Mouse (Mus musculus) forebrain, embryonic 15.5 days (tissue): ENCODE measurements at regions not wholly inside any gene's neighbourhood (a gene's known extent, or its start where the extent isn't known, plus 50 kb on each side); places are given as distances from the start of the nearest gene placed in this dataset.

Source experiments
- ATAC-seq: fragments of 200-750 bp; cut with Nextera tagmentation; replicated peaks from 2 replicates; pipeline ENCODE4 v1.8.0; 2017; ENCODE audit warnings: mild to moderate bottlenecking, moderate TSS enrichment, moderate library complexity
- H3K27ac ChIP-seq: fragments of 300-500 bp; sonication (generic); replicated peaks from 2 replicates; pipeline ENCODE4 v1.5.1; 2015; ENCODE audit warnings: mild to moderate bottlenecking, inconsistent platforms
- H3K27me3 ChIP-seq: fragments of 300-500 bp; sonication (generic); 2 replicates; pipeline ENCODE4 v1.6.1; 2015; ENCODE audit warnings: inconsistent platforms
- H3K36me3 ChIP-seq: fragments of 300-500 bp; sonication (generic); 2 replicates; pipeline ENCODE4 v1.6.1; 2015; ENCODE audit warnings: mild to moderate bottlenecking, inconsistent platforms
- H3K4me1 ChIP-seq: fragments of 300-500 bp; sonication (generic); 2 replicates; pipeline ENCODE4 v1.6.1; 2015; ENCODE audit warnings: inconsistent platforms
- H3K4me2 ChIP-seq: fragments of 300-500 bp; sonication (generic); replicated peaks from 2 replicates; pipeline ENCODE4 v1.6.1; 2015; ENCODE audit warnings: mild to moderate bottlenecking, inconsistent platforms
- H3K4me3 ChIP-seq: fragments of 300-500 bp; sonication (generic); 2 replicates; pipeline ENCODE4 v1.5.1; 2015; ENCODE audit warnings: mild to moderate bottlenecking, inconsistent platforms
- H3K9ac ChIP-seq: fragments of 300-500 bp; sonication (generic); replicated peaks from 2 replicates; pipeline ENCODE4 v1.6.1; 2015; ENCODE audit warnings: mild to moderate bottlenecking, inconsistent platforms
- H3K9me3 ChIP-seq: fragments of 300-500 bp; sonication (generic); 2 replicates; pipeline ENCODE4 v1.6.1; 2016; ENCODE audit warnings: inconsistent platforms
- WGBS: fragments of 180-500 bp; shearing (Covaris S2); methylation state at CpG from one replicate; pipeline ENCODE4 v1.1.7; 2015; ENCODE audit warnings: mixed read lengths; 5-methylcytosine and 5-hydroxymethylcytosine counted together

DNA sequence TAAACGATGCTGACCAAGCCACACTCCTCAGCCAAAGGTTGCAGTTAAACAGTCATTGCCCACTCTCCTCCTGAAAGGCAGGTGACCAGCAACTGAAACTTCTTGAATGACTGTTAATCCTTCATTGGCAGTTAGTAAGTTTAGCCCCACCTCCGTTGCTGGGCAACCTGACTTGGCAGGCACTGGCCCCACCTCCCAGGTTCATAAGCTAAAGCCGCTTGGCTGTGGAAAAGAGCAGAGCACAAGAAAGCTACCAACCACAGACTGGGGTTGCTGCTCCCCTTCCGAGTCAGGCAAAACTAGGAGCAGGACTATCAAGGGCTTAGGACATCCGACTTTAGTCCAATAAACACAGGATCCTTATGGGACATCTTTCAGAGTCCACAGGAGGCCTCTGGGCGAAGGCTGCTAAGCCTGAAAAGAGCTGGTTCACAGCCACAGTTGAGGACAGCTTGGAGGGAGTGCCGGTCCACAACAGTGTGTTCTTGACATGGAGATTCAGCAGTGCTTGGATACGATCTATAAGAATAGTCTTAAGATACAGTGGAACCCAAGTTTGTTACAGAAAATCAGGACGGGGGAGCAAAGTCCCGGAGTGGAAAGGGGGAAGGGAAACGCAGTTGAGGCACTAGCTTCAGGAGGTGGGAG lies 67.7 kb upstream of the Kcnma1 start:
- Histone ChIP-seq H3K9ac (no peak overlapping the region), H3K27me3 (no peaks in the 10 kb centered on the region), H3K36me3 (no peaks in the 10 kb centered on the region), H3K9me3 (no peaks in the 10 kb centered on the region), H3K27ac (no peak overlapping the region), H3K4me3 (no peak overlapping the region), H3K4me2 (0 out of 2 replicates have a peak overlapping the region, but pooled peaks have one; percentile 19), H3K4me1 (no peaks in the 10 kb centered on the region)
- ATAC-seq = no peak
- 18% methylated on average over 11 of the region's 11 CpGs for WGBS

DNA sequence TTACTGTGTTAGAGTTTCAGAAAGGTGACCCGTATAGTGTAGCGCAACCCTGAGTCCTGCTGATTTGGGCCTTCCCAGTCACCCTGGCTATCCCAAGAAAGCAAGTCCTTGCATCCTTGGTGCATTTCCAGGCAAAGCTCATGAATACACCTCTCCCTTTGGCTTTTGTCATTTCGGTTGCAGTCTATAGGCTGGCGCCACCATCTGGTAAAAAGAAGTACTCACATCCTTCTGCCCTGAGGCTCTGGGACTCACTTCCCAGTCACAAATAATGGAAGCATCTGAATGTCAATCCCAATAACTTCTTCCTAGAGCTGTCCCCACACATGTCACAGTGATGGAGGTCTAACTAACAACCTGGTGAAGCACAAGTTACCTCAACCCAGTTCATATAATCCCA lies 54.4 kb upstream of the Kcnma1 start:
- H3K4me1 ChIP-seq = peaks cover 3% of the 10 kb centered on the region; the same call in 1 of the 2 replicates
- H3K27me3 ChIP-seq = no peaks in the 10 kb centered on the region
- no peaks in the 10 kb centered on the region for H3K9me3 ChIP-seq
- 62% methylated on average over 4 of the region's 4 CpGs for WGBS
- ATAC-seq = no peak
- H3K4me3 ChIP-seq = no peak overlapping the region
- H3K27ac ChIP-seq = no peak overlapping the region
- H3K36me3 ChIP-seq = no peaks in the 10 kb centered on the region
- no peak overlapping the region for H3K4me2 ChIP-seq
- no peak overlapping the region for H3K9ac ChIP-seq

GRCm38 (mm10) chr14:24067657-24068056 lies 53.4 kb upstream of the Kcnma1 start:
- Histone ChIP-seq H3K9ac (no peak overlapping the region), H3K9me3 (no peaks in the 10 kb centered on the region), H3K27me3 (no peaks in the 10 kb centered on the region), H3K36me3 (no peaks in the 10 kb centered on the region), H3K27ac (no peak overlapping the region), H3K4me3 (no peak overlapping the region), H3K4me2 (no peak overlapping the region), H3K4me1 (peaks cover 3% of the 10 kb centered on the region; the same call in 1 of the 2 replicates)
- ATAC-seq = no peak
- 41% methylated on average over 6 of the region's 6 CpGs for WGBS

DNA sequence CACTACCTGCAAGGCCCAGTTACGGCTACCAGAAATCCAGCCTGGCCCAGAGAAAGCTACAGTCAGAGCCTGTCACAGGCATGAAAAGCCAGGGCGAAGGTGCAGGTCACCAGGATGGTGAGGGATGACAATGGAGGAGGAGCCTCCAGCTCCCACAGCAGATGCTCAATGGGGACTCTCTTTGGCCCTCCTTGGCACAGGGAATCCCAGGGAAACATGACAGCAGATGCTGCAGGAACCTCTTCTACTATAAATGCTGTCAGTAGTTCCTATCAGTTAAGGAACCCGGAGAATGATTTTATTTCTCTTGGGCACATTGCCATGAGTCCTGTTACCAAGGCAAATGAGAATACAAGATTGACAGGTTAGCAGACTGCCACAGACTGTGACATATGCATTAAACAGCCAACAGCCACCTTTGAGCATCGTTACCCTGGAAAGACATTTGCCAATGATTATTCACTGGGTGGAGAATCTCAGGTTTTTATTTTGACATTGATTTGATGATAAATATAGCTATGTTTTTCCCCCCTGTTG lies 51.0 kb upstream of the Kcnma1 start:
- peak; percentile 80 for ATAC-seq
- no peak overlapping the region for H3K4me3 ChIP-seq
- no peak overlapping the region for H3K9ac ChIP-seq
- H3K4me1 ChIP-seq = peaks cover 3% of the 10 kb centered on the region; the same call in 1 of the 2 replicates
- peak overlapping the region; percentile 79 for H3K27ac ChIP-seq
- H3K36me3 ChIP-seq = no peaks in the 10 kb centered on the region
- 49% methylated on average over 4 of the region's 4 CpGs for WGBS
- H3K9me3 ChIP-seq = no peaks in the 10 kb centered on the region
- no peaks in the 10 kb centered on the region for H3K27me3 ChIP-seq
- no peak overlapping the region for H3K4me2 ChIP-seq
